Mouse (Mus musculus): ENCODE results near the gene Lrr1. TPM values are rescaled to one million over a fixed set of nuclear protein-coding genes. Genes with fewer than 3 reads are reported as not detected.
A peak's percentile ranks its signal among the peaks of the same experiment; 100 is the strongest.

Gene Lrr1
- polyA plus RNA-seq, 1 experiment, result 2.3 TPM

GRCm38 (mm10) chr12:69181800-69182199, 13.2 kb downstream of the Lrr1 start:
- Histone ChIP-seq H3K27ac (ENCODE audit: control insufficient read depth, insufficient read depth, low read depth, low read length) (no peak overlapping the region), H3K4me1 (ENCODE audit: control insufficient read depth, insufficient read depth, low read length) (peaks cover 2% of the 10 kb centered on the region; the same call in 1 of the 2 replicates), H3K27me3 (ENCODE audit: control insufficient read depth, insufficient read depth, low read length) (no peaks in the 10 kb centered on the region), H3K36me3 (ENCODE audit: control insufficient read depth, insufficient read depth, low read length) (no peaks in the 10 kb centered on the region), H3K4me3 (ENCODE audit: control insufficient read depth, low read depth, low read length) (no peak overlapping the region)
- TF ChIP-seq POLR2A (IDR thresholded peaks at IDR 0.05; ENCODE audit: control insufficient read depth, low read depth, low read length) (no peak), CTCF (IDR thresholded peaks at IDR 0.05; ENCODE audit: control insufficient read depth, insufficient read depth, insufficient replicate concordance, low read depth, low read length) (no peak)

- Histone ChIP-seq H3K4me3 (ENCODE audit: control insufficient read depth, low read depth, low read length) (peak within 1 kb of the TSS; percentile 99), H3K4me1 (ENCODE audit: control insufficient read depth, insufficient read depth, low read length) (peaks cover 2% of the 10 kb centered on the region; the same call in 1 of the 2 replicates), H3K27ac (ENCODE audit: control insufficient read depth, insufficient read depth, low read depth, low read length) (peak within 1 kb of the TSS; percentile 99), H3K36me3 (ENCODE audit: control insufficient read depth, insufficient read depth, low read length) (no peaks in the 10 kb centered on the region), H3K27me3 (ENCODE audit: control insufficient read depth, insufficient read depth, low read length) (no peaks in the 10 kb centered on the region)
- TF ChIP-seq POLR2A (IDR thresholded peaks at IDR 0.05; ENCODE audit: control insufficient read depth, low read depth, low read length) (peak; percentile 95), CTCF (IDR thresholded peaks at IDR 0.05; ENCODE audit: control insufficient read depth, insufficient read depth, insufficient replicate concordance, low read depth, low read length) (no peak)
These were observed 15.1 kb downstream of the Lrr1 start, which contains the start of the genes Rpl36al and Mgat2 for GRCm38 (mm10) chr12:69183583-69184308. Rpl36al (minus strand) TSS chr12:69184083. Mgat2 (plus strand) TSS chr12:69184157.

GRCm38 (mm10) chr12:69184342-69185295, 16.0 kb downstream of the Lrr1 start:
- Histone ChIP-seq H3K27me3 (ENCODE audit: control insufficient read depth, insufficient read depth, low read length) (no peaks in the 10 kb centered on the region), H3K36me3 (ENCODE audit: control insufficient read depth, insufficient read depth, low read length) (no peaks in the 10 kb centered on the region), H3K27ac (ENCODE audit: control insufficient read depth, insufficient read depth, low read depth, low read length) (peak overlapping the region; percentile 98), H3K4me3 (ENCODE audit: control insufficient read depth, low read depth, low read length) (peak overlapping the region; percentile 99), H3K4me1 (ENCODE audit: control insufficient read depth, insufficient read depth, low read length) (peaks cover 2% of the 10 kb centered on the region; the same call in 1 of the 2 replicates)
- TF ChIP-seq CTCF (IDR thresholded peaks at IDR 0.05; ENCODE audit: control insufficient read depth, insufficient read depth, insufficient replicate concordance, low read depth, low read length), result no peak
- TF ChIP-seq POLR2A (IDR thresholded peaks at IDR 0.05; ENCODE audit: control insufficient read depth, low read depth, low read length), result 0 out of 2 replicates have a peak, but pooled peaks have one; percentile 25

- Histone ChIP-seq H3K4me3 (ENCODE audit: control insufficient read depth, low read depth, low read length) (peak overlapping the region; percentile 99), H3K4me1 (ENCODE audit: control insufficient read depth, insufficient read depth, low read length) (no peaks in the 10 kb centered on the region; the same call in 1 of the 2 replicates), H3K27ac (ENCODE audit: control insufficient read depth, insufficient read depth, low read depth, low read length) (peak overlapping the region; percentile 45; the same call in 1 of the 2 replicates), H3K27me3 (ENCODE audit: control insufficient read depth, insufficient read depth, low read length) (no peaks in the 10 kb centered on the region), H3K36me3 (ENCODE audit: control insufficient read depth, insufficient read depth, low read length) (no peaks in the 10 kb centered on the region)
- no peak for TF ChIP-seq CTCF (IDR thresholded peaks at IDR 0.05; ENCODE audit: control insufficient read depth, insufficient read depth, insufficient replicate concordance, low read depth, low read length)
- TF ChIP-seq POLR2A (IDR thresholded peaks at IDR 0.05; ENCODE audit: control insufficient read depth, low read depth, low read length), result no peak
These were observed 16.8 kb downstream of the Lrr1 start for GRCm38 (mm10) chr12:69185371-69185770.

- Histone ChIP-seq H3K4me1 (ENCODE audit: control insufficient read depth, insufficient read depth, low read length) (no peaks in the 10 kb centered on the region; the same call in 1 of the 2 replicates), H3K27ac (ENCODE audit: control insufficient read depth, insufficient read depth, low read depth, low read length) (no peak overlapping the region), H3K27me3 (ENCODE audit: control insufficient read depth, insufficient read depth, low read length) (no peaks in the 10 kb centered on the region), H3K4me3 (ENCODE audit: control insufficient read depth, low read depth, low read length) (peak overlapping the region; percentile 21), H3K36me3 (ENCODE audit: control insufficient read depth, insufficient read depth, low read length) (no peaks in the 10 kb centered on the region)
- TF ChIP-seq POLR2A (IDR thresholded peaks at IDR 0.05; ENCODE audit: control insufficient read depth, low read depth, low read length) (no peak), CTCF (IDR thresholded peaks at IDR 0.05; ENCODE audit: control insufficient read depth, insufficient read depth, insufficient replicate concordance, low read depth, low read length) (no peak)
These were observed 18.3 kb downstream of the Lrr1 start for GRCm38 (mm10) chr12:69186811-69187471.

GRCm38 (mm10) chr12:69190074-69190473, 21.5 kb downstream of the Lrr1 start:
- no peaks in the 10 kb centered on the region; the same call in 1 of the 2 replicates for H3K36me3 ChIP-seq (ENCODE audit: control insufficient read depth, insufficient read depth, low read length)
- H3K27me3 ChIP-seq (ENCODE audit: control insufficient read depth, insufficient read depth, low read length), result no peaks in the 10 kb centered on the region
- no peak overlapping the region for H3K27ac ChIP-seq (ENCODE audit: control insufficient read depth, insufficient read depth, low read depth, low read length)
- no peak overlapping the region for H3K4me3 ChIP-seq (ENCODE audit: control insufficient read depth, low read depth, low read length)
- no peak for TF ChIP-seq CTCF (IDR thresholded peaks at IDR 0.05; ENCODE audit: control insufficient read depth, insufficient read depth, insufficient replicate concordance, low read depth, low read length)
- no peak for TF ChIP-seq POLR2A (IDR thresholded peaks at IDR 0.05; ENCODE audit: control insufficient read depth, low read depth, low read length)
- no peaks in the 10 kb centered on the region; the same call in 1 of the 2 replicates for H3K4me1 ChIP-seq (ENCODE audit: control insufficient read depth, insufficient read depth, low read length)
